Mouse (Mus musculus): ENCODE measurements at regions not wholly inside any gene's neighbourhood (a gene's known extent, or its start where the extent isn't known, plus 50 kb on each side); places are given as distances from the start of the nearest gene placed in this dataset.

GRCm38 (mm10) chr12:39831079-39831478, 206.7 kb downstream of the Arl4a start:
- DNase-seq: no peak

- DNase-seq: no peak
Observed at GRCm38 (mm10) chr12:39830530-39830929, 207.3 kb downstream of the Arl4a start.

GRCm38 (mm10) chr12:39822671-39823070, 215.2 kb downstream of the Arl4a start:
- DNase-seq: no peak

- DNase-seq: no peak
Observed at GRCm38 (mm10) chr12:39801536-39801935, 236.3 kb downstream of the Arl4a start.

- DNase-seq: no peak
Observed at GRCm38 (mm10) chr12:39797843-39798242, 240.0 kb downstream of the Arl4a start.

- DNase-seq: no peak
Observed at GRCm38 (mm10) chr12:39796939-39797338, 240.9 kb downstream of the Arl4a start.

GRCm38 (mm10) chr12:39785026-39785425, 252.8 kb downstream of the Arl4a start:
- no peak for DNase-seq

- DNase-seq: no peak
Observed at GRCm38 (mm10) chr12:39784532-39784931, 253.3 kb downstream of the Arl4a start.

GRCm38 (mm10) chr12:39776173-39776572, 261.7 kb downstream of the Arl4a start:
- DNase-seq: no peak

GRCm38 (mm10) chr12:39766988-39767387, 270.8 kb downstream of the Arl4a start:
- no peak for DNase-seq

- DNase-seq: no peak
Observed at GRCm38 (mm10) chr12:39763529-39763928, 274.3 kb downstream of the Arl4a start.

- DNase-seq: no peak
Observed at GRCm38 (mm10) chr12:39761946-39762345, 275.9 kb downstream of the Arl4a start.

GRCm38 (mm10) chr12:39761326-39761725, 276.5 kb downstream of the Arl4a start:
- no peak for DNase-seq

GRCm38 (mm10) chr12:39757975-39758374, 279.9 kb downstream of the Arl4a start:
- peak; percentile 55 for DNase-seq

GRCm38 (mm10) chr12:39751850-39752249, 286.0 kb downstream of the Arl4a start:
- DNase-seq: no peak

- peak; percentile 49 for DNase-seq
Observed at GRCm38 (mm10) chr12:39742156-39743063, 295.4 kb downstream of the Arl4a start.

GRCm38 (mm10) chr12:39741051-39741847, 296.6 kb downstream of the Arl4a start:
- DNase-seq: peak; percentile 48

- no peak for DNase-seq
Observed at GRCm38 (mm10) chr12:39736966-39737365, 300.9 kb downstream of the Arl4a start.

GRCm38 (mm10) chr12:39736097-39736920, 301.5 kb downstream of the Arl4a start:
- no peak for DNase-seq

GRCm38 (mm10) chr12:39734176-39734575, 303.6 kb downstream of the Arl4a start:
- DNase-seq: no peak

- DNase-seq: no peak
Observed at GRCm38 (mm10) chr12:39731177-39731576, 306.6 kb downstream of the Arl4a start.

GRCm38 (mm10) chr12:39729255-39729654, 308.6 kb downstream of the Arl4a start:
- no peak for DNase-seq

GRCm38 (mm10) chr12:39724172-39724571, 313.7 kb downstream of the Arl4a start:
- DNase-seq: no peak

All from heart, adult 11 months (tissue).